29 mouse cellular contexts compared by ENCODE assay signal in the genomic region with DNA sequence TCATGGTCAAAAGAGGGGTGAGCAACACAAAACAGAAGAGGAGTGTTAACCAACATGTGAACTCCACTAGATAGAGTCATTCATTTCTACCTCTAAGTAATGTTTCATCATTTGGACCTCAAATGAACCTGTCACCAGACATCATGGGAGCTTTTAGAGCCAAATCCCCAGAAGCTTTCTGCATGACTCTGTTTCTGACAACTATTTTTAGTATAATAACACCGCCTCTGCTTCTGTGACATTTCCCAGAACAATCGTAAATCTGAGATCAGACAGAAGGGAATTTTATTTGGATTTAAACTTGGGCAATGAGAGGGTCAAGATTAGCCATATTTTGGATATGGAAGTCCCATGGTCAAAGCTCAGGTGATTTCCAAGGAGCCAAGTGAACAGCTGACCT.
DNase-seq lines count a peak whose midpoint lies in the region; ATAC-seq and TF ChIP-seq lines count a peak whose summit lies in the region.
"Had no signal": no experiment of that assay in that cellular context is flagged by ENCODE, and none has a peak within 500 bp of the region (broad histone marks: within the 10 kb centered on the region; RNA-seq: fewer than 3 reads in every experiment).

No protein-coding gene starts in this region.

- H3K27ac ChIP-seq in gastrocnemius, adult 2 months: peak overlapping the region; percentile 53; the same call in 1 of the 2 replicates
- H3K27ac ChIP-seq in layer of hippocampus, adult 2 months: peak overlapping the region; percentile 21; the same call in 1 of the 2 replicates
- H3K27ac ChIP-seq in midbrain, embryonic 16.5 days (ENCODE audit: low read length): no peak overlapping the region
- H3K27ac ChIP-seq: hindbrain, embryonic 10.5 days; hindbrain, embryonic 15.5 days; left cerebral cortex, adult 2 months; liver, embryonic 14.5 days; macrophage; midbrain, embryonic 13.5 days; neural tube, embryonic 15.5 days; stomach, embryonic 15.5 days had no signal

- H3K9me3 ChIP-seq in midbrain, embryonic 16.5 days (replicated peaks; ENCODE audit: control insufficient read depth, low read length, poor library complexity, severe bottlenecking): no peaks in the 10 kb centered on the region
- H3K9me3 ChIP-seq: hindbrain, embryonic 15.5 days; midbrain, embryonic 13.5 days; neural tube, embryonic 15.5 days; stomach, embryonic 15.5 days had no signal

- no peak overlapping the region for H3K4me2 ChIP-seq in midbrain, embryonic 16.5 days (ENCODE audit: low read length)
- H3K4me2 ChIP-seq: hindbrain, embryonic 15.5 days; midbrain, embryonic 13.5 days; neural tube, embryonic 15.5 days; stomach, embryonic 15.5 days had no signal

- DNase-seq in gastrocnemius, adult 2 months: no peak
- DNase-seq in gastrocnemius, postnatal 36 days: no peak
- DNase-seq in layer of hippocampus, adult 2 months (ENCODE audit: low spot score in 2 of 2): peak; percentile 23 to 28
- no peak for DNase-seq in layer of hippocampus, postnatal 25 days (ENCODE audit: extremely low spot score in 1 of 2, low spot score in 1 of 2)
- DNase-seq in adipocyte (ENCODE audit: low spot score): peak; percentile 61
- peak; percentile 41 for DNase-seq in telencephalon, adult 2 months (ENCODE audit: low read depth, low spot score)
- DNase-seq: adrenal gland, postnatal 25 days; cerebellum, adult 8-10 months; cerebellum, postnatal 25 days; kidney, adult 11 months; kidney, postnatal 14 days; liver; lung, adult 2 months; lung, postnatal 10 days; retina, postnatal 1 day; right cerebral cortex, postnatal 14 days; thymus, adult 18-20 months; thymus, postnatal 25 days had no signal

- WGBS in midbrain, embryonic 16.5 days: 91% methylated on average over 2 of the region's 2 CpGs

- H3K4me3 ChIP-seq in gastrocnemius, adult 2 months: no peak overlapping the region
- H3K4me3 ChIP-seq in layer of hippocampus, adult 2 months: no peak overlapping the region
- no peak overlapping the region for H3K4me3 ChIP-seq in midbrain, embryonic 16.5 days (ENCODE audit: low read depth, low read length)
- H3K4me3 ChIP-seq: hindbrain, embryonic 10.5 days; hindbrain, embryonic 15.5 days; left cerebral cortex, adult 2 months; midbrain, embryonic 13.5 days; neural tube, embryonic 15.5 days; stomach, embryonic 15.5 days had no signal

- no peak overlapping the region for H3K9ac ChIP-seq in midbrain, embryonic 16.5 days (ENCODE audit: low read depth, low read length)
- H3K9ac ChIP-seq: hindbrain, embryonic 15.5 days; liver, embryonic 14.5 days; midbrain, embryonic 13.5 days; neural tube, embryonic 15.5 days; stomach, embryonic 15.5 days had no signal

- H3K27me3 ChIP-seq in midbrain, embryonic 16.5 days (ENCODE audit: control insufficient read depth, insufficient read depth, low read depth, low read length): no peaks in the 10 kb centered on the region
- H3K27me3 ChIP-seq: hindbrain, embryonic 15.5 days; midbrain, embryonic 13.5 days; neural tube, embryonic 15.5 days; stomach, embryonic 15.5 days had no signal

- ATAC-seq in midbrain, embryonic 16.5 days: no peak
- ATAC-seq: forebrain, embryonic 14.5 days; inflammation-experienced regulatory T-cells, adult 6 months; midbrain, embryonic 13.5 days had no signal

- intact Hi-C loops in gastrocnemius, adult 2 months (cut with DNase I): no loop called here
- intact Hi-C loops in gastrocnemius, postnatal 36 days (cut with DNase I): no loop called here

- no peaks in the 10 kb centered on the region for H3K36me3 ChIP-seq in midbrain, embryonic 16.5 days (ENCODE audit: control insufficient read depth, insufficient read depth, low read length)
- H3K36me3 ChIP-seq: hindbrain, embryonic 10.5 days; hindbrain, embryonic 15.5 days; midbrain, embryonic 13.5 days; neural tube, embryonic 15.5 days; stomach, embryonic 15.5 days had no signal

- TF ChIP-seq CTCF in gastrocnemius, adult 2 months (IDR thresholded peaks at IDR 0.05): no peak
- TF ChIP-seq CTCF in layer of hippocampus, adult 2 months (conservative IDR thresholded peaks at IDR 0.05): no peak

- H3K4me1 ChIP-seq in midbrain, embryonic 16.5 days (ENCODE audit: control insufficient read depth, insufficient read depth, low read length): no peaks in the 10 kb centered on the region
- H3K4me1 ChIP-seq: hindbrain, embryonic 10.5 days; hindbrain, embryonic 15.5 days; midbrain, embryonic 13.5 days; neural tube, embryonic 15.5 days; stomach, embryonic 15.5 days had no signal

Comparison
In these comparisons a context has a peak if more than half of its experiments do, and no peak if none do; other contexts are left out.
1. DNase-seq: peak in layer of hippocampus, adult 2 months (2 of 2), adipocyte (single experiment) and telencephalon, adult 2 months (single experiment); none in gastrocnemius, adult 2 months (single experiment), gastrocnemius, postnatal 36 days (0 of 2) and layer of hippocampus, postnatal 25 days (0 of 2).